Mouse (Mus musculus): ENCODE measurements around the gene Flvcr2. TPM values are rescaled to one million over a fixed set of nuclear protein-coding genes. Genes with fewer than 3 reads are reported as not detected.
"Not testable (repeated sequence)": the region's sequence is repeated elsewhere in the genome, so short reads cannot be mapped to it uniquely, and the experiment has no call there.

Flvcr2 gene
- 0.74 and 0.88 TPM in 2 replicates for polyA plus RNA-seq (2016; fragmentation: Nextera tagmentation; extraction: Ambion mirVana)

DNA sequence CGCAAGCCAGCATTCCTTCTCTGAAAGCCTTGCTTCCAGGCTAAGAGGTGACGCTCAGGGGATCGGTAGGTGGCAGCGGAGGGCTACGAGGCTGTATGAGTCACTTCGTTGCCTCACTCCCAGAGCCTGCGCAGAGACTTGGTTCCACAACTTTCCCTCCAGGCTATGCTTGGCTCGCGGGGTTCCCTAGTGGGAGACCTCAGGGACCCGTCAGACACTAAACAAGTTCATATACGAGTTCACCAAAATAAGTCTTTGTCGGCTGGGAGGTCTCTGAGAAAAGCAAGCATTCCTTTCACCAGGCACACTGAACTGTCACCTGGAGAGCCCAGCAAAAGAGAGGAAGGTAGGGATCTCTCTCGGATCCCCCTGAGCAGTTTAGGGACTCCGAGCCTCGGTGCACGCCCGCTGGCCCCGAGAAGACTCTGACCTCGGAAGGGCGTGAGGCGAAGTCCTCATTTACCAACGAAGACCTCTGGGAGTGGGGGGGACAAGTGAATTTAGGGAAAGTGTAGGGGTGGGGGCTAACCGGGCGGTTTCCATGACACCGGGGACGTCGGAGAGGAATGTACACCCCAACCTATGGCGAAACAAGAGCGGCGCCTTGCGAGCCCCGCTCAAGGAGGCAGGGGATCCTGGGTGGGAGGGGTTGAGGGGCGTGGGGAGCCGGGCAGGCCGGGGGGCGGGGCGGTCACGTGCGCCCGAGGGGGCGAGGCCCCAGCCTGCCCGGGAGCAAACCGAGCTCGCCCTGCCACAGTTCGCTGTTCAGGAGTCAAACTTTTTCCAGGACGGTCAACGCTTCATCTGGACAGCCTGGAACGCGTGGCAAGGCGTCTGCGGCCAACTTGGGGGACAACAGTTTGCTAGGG lies at the start of gene Flvcr2:
Gene Flvcr2, plus strand, starts transcription at position 713 of the 869 bp plus-strand sequence.
- H3K36me3 ChIP-seq (replicated peaks): no peaks in the 10 kb centered on the region

DNA sequence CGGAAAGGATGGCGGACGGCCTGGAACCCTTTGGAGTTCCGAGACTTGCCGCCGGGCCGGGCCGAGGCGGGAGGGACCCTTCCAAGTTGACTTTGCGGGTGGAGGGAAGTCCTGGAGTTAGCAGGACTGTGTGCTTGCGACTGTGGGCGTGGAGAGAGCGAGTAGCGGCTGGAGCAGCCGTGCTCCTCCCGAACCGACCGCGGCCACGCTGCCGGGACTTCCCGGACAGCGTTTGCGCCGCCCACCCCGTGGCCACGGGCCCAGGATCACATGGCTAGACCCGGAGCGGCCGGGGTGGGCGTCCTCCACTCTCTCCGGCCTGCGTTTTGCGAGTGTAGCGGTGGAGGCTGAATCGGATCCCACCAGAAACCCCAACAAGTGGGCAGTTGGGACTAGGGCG lies 48.2 kb upstream of the Flvcr2 start:
- not testable (repeated sequence) for H3K36me3 ChIP-seq (replicated peaks); H3K9me3 ChIP-seq; H3K27ac ChIP-seq (replicated peaks); DNase-seq (ENCODE audit: low spot score); H3K4me1 ChIP-seq; H3K27me3 ChIP-seq (replicated peaks; ENCODE audit: low read depth, poor library complexity, severe bottlenecking)
- peak overlapping the region; percentile 41 for H3K4me3 ChIP-seq
- 21% methylated on average over 15 of the region's 37 CpGs for WGBS

More for the DNA sequence above, at the start of gene Flvcr2:
- Histone ChIP-seq H3K27me3 (replicated peaks; ENCODE audit: low read depth, poor library complexity, severe bottlenecking) (peaks cover 28% of the 10 kb centered on the region), H3K9me3 (no peaks in the 10 kb centered on the region), H3K4me3 (peak within 1 kb of the TSS; percentile 67), H3K27ac (replicated peaks) (peak within 1 kb of the TSS; percentile 63), H3K4me1 (peaks cover 12% of the 10 kb centered on the region)
- WGBS: under 1% methylated on average over 51 of the region's 51 CpGs
- peak; percentile 85 for DNase-seq (ENCODE audit: low spot score)

DNA sequence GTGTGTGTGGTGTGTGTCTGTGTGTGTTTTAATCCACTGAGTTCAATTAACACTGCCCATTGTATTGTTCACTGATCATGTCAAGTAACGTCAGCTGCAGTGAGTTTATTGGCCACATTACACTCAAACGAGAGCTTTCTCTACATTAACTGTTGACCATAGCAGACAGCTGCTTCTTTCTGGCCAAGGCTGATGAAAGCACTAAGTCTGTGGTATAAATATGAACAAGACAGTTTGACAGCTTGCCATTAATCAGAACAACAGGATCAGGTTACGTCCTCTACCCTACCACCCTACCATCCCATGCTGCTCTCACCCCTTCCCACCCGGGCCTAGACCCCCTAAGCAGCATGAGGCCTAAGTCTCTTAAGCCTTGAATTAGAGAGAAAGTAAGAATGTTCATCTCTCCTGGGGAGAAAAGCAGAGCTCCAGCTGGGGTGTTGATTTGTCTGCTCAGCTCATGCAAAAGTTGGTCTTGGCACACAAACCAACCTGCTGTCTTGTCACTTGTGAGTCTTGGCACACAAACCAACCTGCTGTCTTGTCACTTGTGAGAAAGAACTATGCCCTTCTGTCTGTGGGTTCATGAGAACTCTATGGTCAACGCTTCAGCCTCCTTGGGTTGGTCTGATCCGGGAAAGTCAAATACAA lies 46.0 kb upstream of the Flvcr2 start:
- Histone ChIP-seq H3K4me1 (peaks cover 5% of the 10 kb centered on the region), H3K4me3 (no peak overlapping the region), H3K27ac (replicated peaks) (no peak overlapping the region), H3K27me3 (replicated peaks; ENCODE audit: low read depth, poor library complexity, severe bottlenecking) (peaks cover 10% of the 10 kb centered on the region; the same call in 1 of the 2 replicates), H3K9me3 (no peaks in the 10 kb centered on the region), H3K36me3 (replicated peaks) (no peaks in the 10 kb centered on the region)
- WGBS: 72% methylated on average over 6 of the region's 6 CpGs
- no peak for DNase-seq (ENCODE audit: low spot score)

DNA sequence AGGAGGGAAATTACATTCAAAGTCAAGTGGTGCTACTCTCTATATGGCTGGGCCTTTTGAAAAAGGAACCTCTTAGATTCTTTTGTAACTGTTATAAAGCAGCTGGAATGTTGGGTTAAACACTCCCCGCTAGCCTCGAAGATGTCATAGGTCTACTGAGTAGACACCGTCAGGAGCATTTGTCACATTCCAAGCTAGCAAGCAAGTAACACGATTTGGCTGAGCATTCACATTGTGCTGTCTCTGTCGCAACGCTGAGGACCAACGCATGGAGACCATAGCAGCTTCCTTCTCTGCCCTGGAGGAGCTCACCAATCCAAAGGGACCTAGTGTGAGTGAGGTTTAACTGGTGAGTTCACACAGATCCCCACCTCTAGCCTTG lies 45.5 kb upstream of the Flvcr2 start:
- H3K27ac ChIP-seq (replicated peaks): no peak overlapping the region
- no peaks in the 10 kb centered on the region for H3K36me3 ChIP-seq (replicated peaks)
- no peak for DNase-seq (ENCODE audit: low spot score)
- WGBS: 86% methylated on average over 7 of the region's 7 CpGs
- H3K9me3 ChIP-seq: no peaks in the 10 kb centered on the region
- H3K4me3 ChIP-seq: no peak overlapping the region
- H3K27me3 ChIP-seq (replicated peaks; ENCODE audit: low read depth, poor library complexity, severe bottlenecking): peaks cover 15% of the 10 kb centered on the region
- peaks cover 10% of the 10 kb centered on the region for H3K4me1 ChIP-seq

DNA sequence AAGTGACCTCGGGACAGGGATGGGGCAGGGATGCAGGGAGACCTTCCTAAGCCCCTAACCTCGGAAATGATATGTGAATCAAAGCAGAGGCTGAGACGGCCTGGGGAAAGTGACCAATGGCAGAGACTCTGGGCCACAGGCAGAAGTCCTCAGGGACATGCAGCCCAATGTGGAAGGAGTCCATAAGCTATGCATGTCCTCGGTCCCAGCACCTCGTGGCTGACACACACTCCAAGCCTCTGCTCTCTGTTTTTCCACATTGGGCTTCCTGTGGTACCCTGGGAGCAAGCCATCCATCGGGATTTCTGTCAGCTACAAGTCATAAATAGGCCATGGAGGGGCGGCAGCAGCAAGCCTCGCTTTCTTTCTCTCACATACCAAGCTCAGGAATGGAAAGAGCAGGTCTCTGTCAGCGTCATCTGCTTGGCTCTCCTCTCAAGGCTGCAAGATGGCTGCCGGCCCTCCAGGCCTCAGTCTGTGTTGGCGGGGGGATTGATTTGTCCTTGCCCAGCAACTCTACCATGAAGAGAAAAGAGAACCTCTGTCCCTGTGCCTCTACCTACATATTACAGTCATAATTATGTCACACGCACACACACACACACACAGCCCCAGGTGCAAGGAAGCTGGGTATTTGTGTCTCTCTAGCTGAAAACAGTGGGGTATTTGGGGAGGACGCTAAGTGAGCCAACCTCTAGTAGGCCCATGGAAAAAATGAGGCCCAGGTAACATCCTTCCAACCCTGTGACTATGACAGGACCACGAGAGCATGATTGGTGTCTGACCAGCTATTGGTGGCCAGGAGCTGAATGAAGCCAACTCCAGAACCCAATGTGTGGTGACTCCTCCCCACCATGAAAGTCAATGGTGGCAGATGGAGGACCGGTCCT lies 43.9 kb upstream of the Flvcr2 start:
- H3K4me1 ChIP-seq: peaks cover 16% of the 10 kb centered on the region
- no peaks in the 10 kb centered on the region for H3K9me3 ChIP-seq
- 82% methylated on average over 15 of the region's 15 CpGs for WGBS
- H3K4me3 ChIP-seq: no peak overlapping the region
- no peak overlapping the region for H3K27ac ChIP-seq (replicated peaks)
- DNase-seq (ENCODE audit: low spot score): no peak
- peaks cover 31% of the 10 kb centered on the region for H3K27me3 ChIP-seq (replicated peaks; ENCODE audit: low read depth, poor library complexity, severe bottlenecking)
- H3K36me3 ChIP-seq (replicated peaks): no peaks in the 10 kb centered on the region

DNA sequence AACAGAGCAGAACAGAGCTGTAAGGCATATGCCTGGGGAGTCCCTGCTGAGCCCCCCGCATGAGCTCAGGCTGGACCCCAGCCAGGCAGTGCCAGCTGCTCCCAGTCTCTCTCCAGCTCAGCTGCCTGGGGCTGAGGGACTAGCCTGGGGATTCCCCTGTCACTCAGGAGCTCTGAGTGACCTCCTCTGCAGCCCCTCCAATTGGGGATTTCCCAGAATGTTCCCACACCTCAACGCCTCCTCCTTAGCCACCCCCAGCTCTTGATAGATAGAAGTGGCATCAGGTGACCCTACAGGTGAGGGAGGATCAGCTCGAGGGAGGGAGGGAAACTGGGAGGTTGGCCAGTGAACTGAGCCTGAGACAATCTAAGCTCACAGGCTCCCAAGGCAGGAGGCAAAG lies 42.8 kb upstream of the Flvcr2 start:
- H3K4me3 ChIP-seq: no peak overlapping the region
- H3K36me3 ChIP-seq (replicated peaks): no peaks in the 10 kb centered on the region
- DNase-seq (ENCODE audit: low spot score): no peak
- peaks cover 42% of the 10 kb centered on the region for H3K27me3 ChIP-seq (replicated peaks; ENCODE audit: low read depth, poor library complexity, severe bottlenecking)
- H3K27ac ChIP-seq (replicated peaks): no peak overlapping the region
- H3K9me3 ChIP-seq: no peaks in the 10 kb centered on the region
- H3K4me1 ChIP-seq: peaks cover 16% of the 10 kb centered on the region
- 71% methylated on average over 3 of the region's 3 CpGs for WGBS

DNA sequence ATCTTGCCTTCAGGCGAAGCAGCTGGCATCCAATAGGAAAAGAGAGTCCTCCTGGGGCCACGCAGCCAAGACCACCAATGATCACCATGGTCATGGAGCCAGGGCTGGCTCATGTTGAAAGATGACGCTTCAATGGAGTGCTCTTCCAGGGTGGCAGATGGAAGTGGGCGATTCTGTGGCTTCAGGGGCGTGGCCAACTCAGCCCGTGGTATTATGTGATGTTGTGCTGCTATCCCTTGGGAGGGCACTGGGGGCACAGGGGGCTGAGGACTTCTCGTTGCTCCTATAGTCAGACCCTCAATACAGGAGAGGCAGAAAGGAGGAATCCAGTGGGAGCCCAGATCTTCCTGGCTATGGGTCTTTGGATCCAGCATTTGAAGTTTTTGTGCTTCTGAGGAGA lies 41.8 kb upstream of the Flvcr2 start:
- Histone ChIP-seq H3K36me3 (replicated peaks) (no peaks in the 10 kb centered on the region), H3K27ac (replicated peaks) (peak overlapping the region; percentile 69; the same call in 1 of the 2 replicates), H3K4me3 (0 out of 2 replicates have a peak overlapping the region, but pooled peaks have one; percentile 54), H3K9me3 (no peaks in the 10 kb centered on the region), H3K4me1 (peaks cover 16% of the 10 kb centered on the region), H3K27me3 (replicated peaks; ENCODE audit: low read depth, poor library complexity, severe bottlenecking) (peaks cover 49% of the 10 kb centered on the region)
- WGBS: 68% methylated on average over 7 of the region's 7 CpGs
- DNase-seq (ENCODE audit: low spot score): no peak

DNA sequence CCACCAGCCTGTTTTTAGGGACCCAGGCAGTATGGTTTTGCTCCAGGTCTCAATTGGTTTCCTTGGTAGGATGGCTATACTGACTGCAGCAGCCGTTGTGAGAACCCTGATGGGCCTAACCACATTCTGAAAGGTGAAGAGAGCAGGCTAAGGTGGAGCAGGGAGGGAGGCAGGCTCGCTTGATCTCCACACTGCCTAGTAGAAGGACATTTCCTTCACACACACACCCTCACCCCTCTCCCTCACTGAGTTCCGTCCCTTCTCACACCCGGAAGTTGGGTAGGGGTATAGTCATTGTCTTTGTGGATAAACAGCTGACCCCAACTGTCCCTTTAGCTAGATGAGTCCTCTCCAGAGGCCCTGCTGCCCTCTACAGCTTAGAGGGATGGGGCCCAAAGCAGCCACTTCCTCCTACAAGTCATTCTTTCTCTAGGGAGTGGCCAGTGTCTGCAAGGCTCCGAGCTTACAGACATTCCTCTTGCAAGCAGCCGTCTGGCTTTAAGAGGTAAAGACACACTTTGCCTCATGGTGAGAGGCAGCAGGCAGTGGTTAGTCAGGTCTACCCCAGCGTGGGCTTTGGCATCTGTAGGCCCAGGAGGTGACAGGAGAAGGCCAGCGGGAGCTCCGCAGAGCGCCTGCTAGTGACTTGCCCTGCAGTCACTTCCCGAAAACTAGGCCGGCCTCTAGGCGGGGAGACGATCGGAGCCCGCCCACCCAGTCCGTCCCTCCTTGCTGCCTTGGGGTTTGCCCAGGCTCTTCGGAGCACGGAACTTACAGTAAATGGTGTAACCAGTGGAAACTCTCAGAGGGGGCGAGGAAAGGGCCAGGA lies 41.1 kb upstream of the Flvcr2 start:
- H3K36me3 ChIP-seq (replicated peaks): no peaks in the 10 kb centered on the region
- peak overlapping the region; percentile 69 for H3K27ac ChIP-seq (replicated peaks)
- WGBS: 8% methylated on average over 20 of the region's 20 CpGs
- H3K9me3 ChIP-seq: no peaks in the 10 kb centered on the region
- peaks cover 16% of the 10 kb centered on the region for H3K4me1 ChIP-seq
- DNase-seq (ENCODE audit: low spot score): peak; percentile 79
- peak overlapping the region; percentile 54 for H3K4me3 ChIP-seq
- peaks cover 56% of the 10 kb centered on the region for H3K27me3 ChIP-seq (replicated peaks; ENCODE audit: low read depth, poor library complexity, severe bottlenecking)

DNA sequence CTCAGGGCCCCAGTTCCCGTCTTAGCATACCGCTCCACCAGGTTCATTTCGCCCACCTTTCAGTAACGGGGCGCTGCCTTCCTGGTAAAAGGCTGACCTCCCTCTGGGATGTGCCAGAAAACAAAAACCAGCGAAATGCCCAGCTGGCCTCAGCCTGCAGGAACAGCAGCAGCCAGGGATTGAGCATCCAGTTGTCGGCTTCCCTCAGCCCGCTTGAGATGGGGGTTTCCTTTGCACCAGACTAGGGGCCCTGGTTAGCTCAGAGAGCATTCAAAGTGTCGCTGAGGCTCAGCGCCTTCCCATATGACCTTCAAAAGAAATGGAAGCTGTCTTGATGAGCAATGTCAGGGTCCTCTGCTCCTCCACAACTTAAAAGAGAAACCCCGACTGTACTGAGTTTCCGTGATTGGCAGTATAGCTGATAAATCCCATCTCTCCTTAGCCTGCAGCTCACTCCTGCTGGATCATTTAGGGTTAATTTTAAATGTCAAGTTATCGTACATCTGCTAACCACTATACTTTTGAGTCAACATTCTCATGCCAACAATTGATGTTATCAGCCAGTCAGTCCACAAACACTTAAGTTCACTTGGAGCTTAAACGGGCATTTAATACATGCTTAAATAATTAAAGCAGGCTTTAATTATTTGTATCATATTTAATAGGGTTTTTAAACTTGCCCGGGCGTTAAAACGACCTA lies 40.4 kb upstream of the Flvcr2 start:
- H3K27ac ChIP-seq (replicated peaks): peak overlapping the region; percentile 69
- DNase-seq (ENCODE audit: low spot score): no peak
- H3K4me1 ChIP-seq: peaks cover 16% of the 10 kb centered on the region
- 22% methylated on average over 17 of the region's 17 CpGs for WGBS
- no peaks in the 10 kb centered on the region for H3K36me3 ChIP-seq (replicated peaks)
- H3K4me3 ChIP-seq: peak overlapping the region; percentile 54
- H3K27me3 ChIP-seq (replicated peaks; ENCODE audit: low read depth, poor library complexity, severe bottlenecking): peaks cover 57% of the 10 kb centered on the region
- H3K9me3 ChIP-seq: no peaks in the 10 kb centered on the region

DNA sequence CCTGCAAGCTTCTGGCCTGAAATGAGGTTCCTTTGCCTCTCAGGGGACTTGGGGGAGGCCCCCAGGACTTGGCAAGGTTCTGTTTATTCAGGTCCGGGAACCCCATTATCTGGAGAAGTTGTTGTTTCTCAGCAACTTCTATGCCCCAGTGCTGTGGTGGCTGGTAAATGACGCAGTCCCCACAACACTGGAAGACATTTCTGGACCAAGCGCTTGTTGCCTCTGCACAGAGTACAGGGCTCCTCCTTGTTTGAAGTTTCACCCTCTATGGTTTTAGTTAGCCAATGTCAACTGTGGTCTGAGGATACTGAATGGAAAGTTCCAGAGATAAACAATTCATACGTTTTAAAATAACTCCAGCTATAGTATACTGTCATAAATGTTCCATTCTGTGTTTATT lies 39.4 kb upstream of the Flvcr2 start:
- peaks cover 57% of the 10 kb centered on the region for H3K27me3 ChIP-seq (replicated peaks; ENCODE audit: low read depth, poor library complexity, severe bottlenecking)
- H3K36me3 ChIP-seq (replicated peaks): no peaks in the 10 kb centered on the region
- DNase-seq (ENCODE audit: low spot score): no peak
- peaks cover 16% of the 10 kb centered on the region for H3K4me1 ChIP-seq
- no peak overlapping the region for H3K4me3 ChIP-seq
- 88% methylated on average over 4 of the region's 4 CpGs for WGBS
- H3K27ac ChIP-seq (replicated peaks): no peak overlapping the region
- no peaks in the 10 kb centered on the region for H3K9me3 ChIP-seq

DNA sequence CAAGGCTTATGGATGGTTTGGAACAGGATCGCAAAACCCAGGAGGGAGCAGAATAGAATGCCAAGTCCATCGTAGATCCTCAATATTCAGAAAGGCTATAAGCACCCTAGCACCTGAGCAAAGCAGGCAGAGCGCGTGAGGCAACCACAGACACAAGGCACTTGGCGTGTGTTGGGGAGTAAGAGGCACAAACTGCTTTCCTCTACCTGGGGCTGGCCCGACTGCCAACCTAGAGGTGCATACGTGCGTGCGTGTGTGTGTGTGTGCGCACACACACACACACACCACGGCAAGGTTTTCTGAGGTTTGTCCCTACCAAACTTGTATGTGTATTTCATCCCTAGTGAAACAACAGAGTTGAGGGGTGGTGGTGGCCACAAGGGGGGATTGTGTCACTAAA lies 38.9 kb upstream of the Flvcr2 start:
- Histone ChIP-seq H3K4me1 (peaks cover 16% of the 10 kb centered on the region), H3K27me3 (replicated peaks; ENCODE audit: low read depth, poor library complexity, severe bottlenecking) (peaks cover 57% of the 10 kb centered on the region), H3K9me3 (no peaks in the 10 kb centered on the region), H3K4me3 (no peak overlapping the region), H3K27ac (replicated peaks) (no peak overlapping the region), H3K36me3 (replicated peaks) (no peaks in the 10 kb centered on the region)
- no peak for DNase-seq (ENCODE audit: low spot score)
- 93% methylated on average over 11 of the region's 11 CpGs for WGBS

Measured in embryonic facial prominence, embryonic 10.5 days (tissue).